In the genomic region with DNA sequence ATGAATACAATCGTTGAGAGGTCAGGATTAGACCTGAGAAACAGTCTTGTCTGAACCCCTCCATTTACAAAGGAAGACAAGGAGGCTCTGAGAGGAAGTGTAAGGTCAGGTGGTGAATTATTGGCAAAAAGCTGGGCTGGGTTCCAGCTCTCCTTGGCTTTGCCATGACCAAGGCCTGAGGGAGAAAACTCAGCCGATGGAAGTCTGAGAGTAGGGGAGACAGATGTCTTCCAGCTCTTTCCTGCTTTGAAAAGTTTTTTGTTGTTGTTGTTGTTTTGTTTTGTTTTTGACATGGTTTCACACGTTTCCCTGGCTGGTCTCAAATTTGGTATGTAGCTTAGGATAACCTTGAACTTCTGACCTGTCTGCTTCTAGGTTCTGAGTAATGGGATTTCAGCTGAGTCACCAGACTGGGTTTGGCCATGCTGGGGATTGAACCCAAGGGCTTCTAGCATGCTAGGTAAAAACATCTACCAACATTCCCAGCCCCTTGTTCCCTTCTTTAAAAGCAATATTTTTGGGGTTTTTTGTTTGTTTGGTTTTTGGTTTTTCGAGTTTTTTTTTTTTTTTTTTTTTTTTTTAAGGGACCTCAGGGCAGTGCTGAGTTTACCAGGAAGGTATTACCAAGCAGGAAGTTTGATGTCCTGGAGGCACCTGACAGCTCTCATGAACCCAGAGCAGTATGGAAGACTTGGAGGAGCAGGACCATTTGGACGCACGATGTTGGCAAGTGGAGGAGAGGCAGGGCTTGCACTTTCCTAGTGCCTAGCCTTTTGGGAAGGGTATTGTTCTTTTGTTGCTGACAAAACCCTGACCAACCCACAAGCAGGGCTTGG, we compare ENCODE assay signal across 1 mouse cellular context.
TF ChIP-seq lines count a peak whose summit lies in the region.

No protein-coding gene starts in this region.

TF ChIP-seq in MEL, 35 proteins besides CTCF, POLR2A, EP300 and RAD21 (continued from another document):
- 0 out of 2 replicates have a peak, but pooled peaks have one; percentile 13 for TF ChIP-seq HCFC1 (IDR thresholded peaks at IDR 0.05; ENCODE audit: low read depth, low read length)
